Mouse (Mus musculus) cerebellum, postnatal 14 days (tissue): ENCODE data around the gene Cdadc1.
"Not testable (repeated sequence)": the region's sequence is repeated elsewhere in the genome, so short reads cannot be mapped to it uniquely, and the experiment has no call there.

Experiments used
- DNase-seq, 2 experiments: peaks; one replicate each; pipeline ENCODE4 v3.0.0; 2021; ENCODE audit warnings: mixed read lengths in 2 of 2

Cdadc1 gene

GRCm38 (mm10) chr14:59597398-59598259, at the start of gene Cdadc1:
Cdadc1 (minus strand) TSS chr14:59597959.
- peak; percentile 99 for DNase-seq

GRCm38 (mm10) chr14:59646826-59647697, 49.3 kb upstream of the Cdadc1 start:
- DNase-seq, result no peak

GRCm38 (mm10) chr14:59644896-59645295, 47.1 kb upstream of the Cdadc1 start:
- no peak for DNase-seq

GRCm38 (mm10) chr14:59644166-59644565, 46.4 kb upstream of the Cdadc1 start:
- DNase-seq, result no peak

DNA sequence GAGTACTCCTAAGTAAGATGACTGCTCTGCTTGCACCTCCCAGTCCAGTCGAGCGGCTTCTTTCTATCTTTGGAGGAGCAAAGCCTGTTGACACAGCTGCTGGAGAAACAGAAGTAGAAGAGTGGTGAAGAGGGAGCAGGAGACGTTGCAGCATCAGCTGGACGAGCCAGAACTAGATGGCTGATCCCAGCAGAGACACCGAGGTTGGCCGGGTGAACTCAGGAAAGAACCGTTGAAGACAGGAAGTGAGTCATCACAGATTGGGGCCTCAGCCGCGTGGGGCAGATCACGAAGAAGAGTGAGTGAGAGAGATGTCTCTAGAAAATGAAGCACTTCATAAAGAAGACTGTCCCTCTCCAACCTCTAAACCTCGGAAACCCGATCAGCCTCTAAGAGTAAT, 45.8 kb upstream of the Cdadc1 start:
- DNase-seq, result no peak

- DNase-seq, result no peak
Measured at GRCm38 (mm10) chr14:59641856-59642255, 44.1 kb upstream of the Cdadc1 start.

- no peak for DNase-seq
Measured at GRCm38 (mm10) chr14:59638906-59639703, 41.3 kb upstream of the Cdadc1 start.

DNA sequence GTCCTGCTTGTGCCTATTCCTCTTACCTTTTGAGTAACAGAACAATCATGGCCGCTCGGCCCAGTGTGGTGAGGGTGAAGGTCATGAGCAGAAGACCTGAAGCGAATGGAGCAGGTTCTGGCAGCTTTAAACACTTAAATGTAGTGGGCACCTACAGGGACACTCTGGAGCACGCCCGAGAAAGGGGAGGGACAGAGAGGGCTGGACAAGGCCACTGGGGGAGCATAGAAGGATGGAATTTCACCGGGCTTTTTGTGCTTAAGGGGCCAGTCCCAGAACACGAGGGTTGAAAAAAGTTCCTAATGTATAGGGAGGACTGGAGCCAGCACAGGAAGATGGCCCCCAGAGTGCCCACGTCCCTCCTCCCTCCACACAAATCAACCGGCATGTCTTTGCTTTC, 36.2 kb upstream of the Cdadc1 start:
- DNase-seq, result no peak

GRCm38 (mm10) chr14:59633295-59633898, 35.6 kb upstream of the Cdadc1 start:
- DNase-seq, result no peak

DNA sequence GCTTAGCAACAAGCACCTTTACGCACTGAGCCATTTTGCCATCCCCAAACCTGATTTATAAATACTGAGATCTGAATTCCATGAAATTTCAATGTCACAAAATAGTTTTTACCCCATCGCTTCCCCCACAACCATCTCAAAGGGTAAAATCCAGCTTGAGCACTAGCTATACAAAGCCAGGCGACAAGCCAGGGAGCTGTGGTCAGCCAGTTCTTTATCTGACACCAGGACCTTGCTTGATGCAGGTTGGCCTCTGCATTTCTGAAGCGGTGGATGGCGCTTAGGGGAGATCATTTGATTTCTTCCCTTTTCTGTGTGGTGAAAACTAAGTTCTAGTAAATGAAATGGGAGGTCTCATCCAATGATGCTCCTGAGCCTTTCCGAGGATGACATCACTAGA, 34.3 kb upstream of the Cdadc1 start:
- DNase-seq, result no peak

DNA sequence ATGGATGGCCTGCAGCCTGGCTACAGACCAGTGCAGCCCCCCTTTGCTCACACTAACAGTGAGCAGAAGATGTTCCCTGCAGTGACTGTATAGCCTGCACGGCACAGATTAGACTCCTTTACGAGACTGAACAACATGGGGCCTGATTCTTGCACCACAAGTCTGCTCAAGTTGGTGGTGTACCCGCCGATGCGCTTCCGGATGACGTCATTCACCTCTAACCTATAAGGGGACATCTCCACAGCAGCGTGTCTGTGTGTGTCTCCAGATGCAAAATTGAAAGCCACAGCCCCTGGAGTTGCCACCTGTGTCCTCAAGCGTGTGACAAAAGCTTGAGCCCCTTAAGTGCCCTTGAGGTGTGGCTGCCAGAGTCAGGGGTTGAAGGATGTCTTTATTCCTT, 32.3 kb upstream of the Cdadc1 start:
- DNase-seq, result no peak

DNA sequence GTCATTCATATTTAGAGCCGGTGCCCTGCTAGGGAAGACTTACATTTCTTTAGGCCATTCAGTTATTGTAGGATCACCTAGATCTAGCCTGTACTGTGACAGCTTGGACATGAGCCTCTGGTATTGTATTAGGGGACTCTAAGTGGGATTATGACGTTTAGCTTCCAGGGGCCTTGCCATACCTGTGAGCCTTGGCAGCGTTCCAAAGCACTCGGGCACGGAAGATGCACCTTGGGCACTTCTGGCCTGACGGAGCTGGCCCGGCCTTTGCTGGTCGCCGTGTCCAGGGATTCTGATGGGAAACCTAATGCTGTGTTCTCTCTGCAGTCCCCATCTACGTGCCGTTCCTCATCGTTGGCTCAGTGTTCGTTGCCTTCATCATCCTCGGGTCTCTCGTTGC, 31.5 kb upstream of the Cdadc1 start:
- peak in 1 of 2 experiments; percentile 24 for DNase-seq

- no peak for DNase-seq
Measured at GRCm38 (mm10) chr14:59627823-59628222, 30.1 kb upstream of the Cdadc1 start.

GRCm38 (mm10) chr14:59627142-59627680, 29.5 kb upstream of the Cdadc1 start:
- no peak for DNase-seq

GRCm38 (mm10) chr14:59626711-59627110, 29.0 kb upstream of the Cdadc1 start:
- DNase-seq, result peak in 1 of 2 experiments; percentile 24

DNA sequence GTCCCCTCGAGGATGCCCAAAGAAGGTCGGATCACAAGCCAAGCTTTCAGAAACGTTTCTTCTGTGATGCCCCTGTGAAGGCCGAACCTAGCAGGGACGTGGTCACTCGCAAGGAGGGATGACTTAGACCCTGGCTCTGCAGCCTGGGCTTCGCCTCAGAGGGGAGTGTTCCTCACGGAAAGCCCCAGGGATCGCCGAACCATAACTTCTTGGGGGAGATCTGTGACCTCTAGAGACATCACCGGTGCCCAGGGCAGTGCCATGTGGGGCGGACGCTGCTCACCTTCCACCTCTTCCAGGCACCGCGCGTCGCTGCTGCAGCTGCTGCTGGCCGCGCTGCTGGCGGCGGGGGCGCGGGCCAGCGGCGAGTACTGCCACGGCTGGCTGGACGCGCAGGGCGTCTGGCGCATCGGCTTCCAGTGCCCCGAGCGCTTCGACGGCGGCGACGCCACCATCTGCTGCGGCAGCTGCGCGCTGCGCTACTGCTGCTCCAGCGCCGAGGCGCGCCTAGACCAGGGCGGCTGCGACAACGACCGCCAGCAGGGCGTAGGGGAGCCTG, 28.1 kb upstream of the Cdadc1 start:
- DNase-seq, result peak; percentile 48 to 57

DNA sequence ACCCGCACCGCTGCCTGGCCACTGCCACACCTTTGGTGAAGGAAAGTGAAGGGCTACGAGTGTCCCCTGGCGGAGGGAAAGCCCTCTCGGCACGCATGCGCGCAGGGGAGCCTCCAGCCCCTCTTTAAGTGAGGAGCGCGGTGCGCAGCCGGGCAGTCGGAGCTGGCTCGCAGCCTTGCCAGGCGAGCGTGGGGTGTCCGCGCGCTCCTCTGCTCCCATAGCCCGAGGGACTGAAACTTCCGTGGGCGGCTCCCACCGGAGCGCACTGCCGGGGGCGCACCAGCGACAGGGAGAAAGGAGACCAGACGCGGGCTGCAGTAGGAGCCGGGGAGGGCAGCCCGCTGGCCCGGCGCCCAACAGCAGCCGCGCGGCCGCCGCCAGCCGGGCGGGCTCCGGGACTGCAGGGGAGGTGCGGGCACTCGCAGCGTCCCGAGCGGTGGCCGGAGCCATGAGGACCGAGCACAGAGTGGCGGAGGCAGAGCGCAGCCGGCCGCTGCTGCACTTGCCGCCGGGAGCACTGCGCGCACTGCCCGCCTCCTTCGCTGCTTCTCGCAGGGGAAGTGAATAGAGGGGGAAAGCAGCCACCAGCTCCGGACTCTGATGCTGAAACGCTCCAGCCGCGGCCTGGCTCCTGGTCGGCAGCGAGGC, 27.5 kb upstream of the Cdadc1 start, which contains the start of gene Shisa2:
Gene Shisa2, plus strand, starts transcription at position 151 of the 648 bp plus-strand sequence.
- DNase-seq, result peak; percentile 72 to 77

- DNase-seq, result no peak
Measured at GRCm38 (mm10) chr14:59624326-59624885, 26.6 kb upstream of the Cdadc1 start.

- DNase-seq, result no peak
Measured at GRCm38 (mm10) chr14:59616802-59617201, 19.0 kb upstream of the Cdadc1 start.

DNA sequence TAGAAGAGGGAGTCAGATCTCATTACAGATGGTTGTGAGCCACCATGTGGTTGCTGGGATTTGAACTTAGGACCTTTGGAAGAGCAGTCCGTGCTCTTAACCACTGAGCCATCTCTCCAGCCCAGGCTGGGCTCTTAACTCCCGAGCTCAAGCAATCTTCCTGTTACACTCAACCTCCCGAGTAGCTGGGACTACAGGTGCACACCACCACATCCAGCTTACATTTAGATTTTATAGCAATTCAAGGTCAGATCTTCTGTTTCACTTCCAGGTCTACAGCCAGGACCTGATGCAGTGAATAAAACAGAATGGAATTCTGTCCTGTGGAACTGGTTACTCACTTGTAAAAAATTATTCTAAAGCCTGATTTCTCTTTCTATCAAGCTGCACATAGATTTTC, 16.4 kb upstream of the Cdadc1 start:
- DNase-seq, result not testable (repeated sequence)
